Mouse (Mus musculus): ENCODE results near the gene Bpifb9a. TPM values are rescaled to one million over a fixed set of nuclear protein-coding genes. Genes with fewer than 3 reads are reported as not detected.
A peak's percentile ranks its signal among the peaks of the same experiment; 100 is the strongest.
"Not testable (repeated sequence)": the region's sequence is repeated elsewhere in the genome, so short reads cannot be mapped to it uniquely, and the experiment has no call there.

The Bpifb9a gene
- polyA plus RNA-seq (2015; fragmentation: Nextera tagmentation; extraction: Ambion mirVana): not detected in 2 replicates

- not testable (repeated sequence) for H3K9ac ChIP-seq (ENCODE audit: low read depth, low read length); H3K4me3 ChIP-seq (ENCODE audit: low read length); ATAC-seq; H3K4me1 ChIP-seq (ENCODE audit: control insufficient read depth, insufficient read depth, low read length); H3K27ac ChIP-seq (ENCODE audit: low read length); H3K27me3 ChIP-seq (replicated peaks; ENCODE audit: control insufficient read depth, insufficient read depth, low read length); H3K4me2 ChIP-seq (ENCODE audit: low read depth, low read length); H3K9me3 ChIP-seq (ENCODE audit: control insufficient read depth, low read length); H3K36me3 ChIP-seq (ENCODE audit: control insufficient read depth, insufficient read depth, low read length)
- WGBS: 78% methylated on average over 5 of the region's 5 CpGs
Measured at GRCm38 (mm10) chr2:154257554-154257953, at the start of gene Bpifb9a. Gene Bpifb9a (plus strand): TSS chr2:154257854.

GRCm38 (mm10) chr2:154209112-154209511 is 48.5 kb upstream of the Bpifb9a start:
- Histone ChIP-seq H3K9ac (ENCODE audit: low read depth, low read length) (no peak overlapping the region), H3K27ac (ENCODE audit: low read length) (no peak overlapping the region), H3K4me3 (ENCODE audit: low read length) (no peak overlapping the region), H3K27me3 (replicated peaks; ENCODE audit: control insufficient read depth, insufficient read depth, low read length) (no peaks in the 10 kb centered on the region), H3K4me2 (ENCODE audit: low read depth, low read length) (no peak overlapping the region), H3K36me3 (ENCODE audit: control insufficient read depth, insufficient read depth, low read length) (no peaks in the 10 kb centered on the region), H3K9me3 (ENCODE audit: control insufficient read depth, low read length) (no peaks in the 10 kb centered on the region), H3K4me1 (ENCODE audit: control insufficient read depth, insufficient read depth, low read length) (no peaks in the 10 kb centered on the region)
- 3% methylated on average over 3 of the region's 3 CpGs for whole genome bisulfite sequencing
- ATAC-seq: no peak

DNA sequence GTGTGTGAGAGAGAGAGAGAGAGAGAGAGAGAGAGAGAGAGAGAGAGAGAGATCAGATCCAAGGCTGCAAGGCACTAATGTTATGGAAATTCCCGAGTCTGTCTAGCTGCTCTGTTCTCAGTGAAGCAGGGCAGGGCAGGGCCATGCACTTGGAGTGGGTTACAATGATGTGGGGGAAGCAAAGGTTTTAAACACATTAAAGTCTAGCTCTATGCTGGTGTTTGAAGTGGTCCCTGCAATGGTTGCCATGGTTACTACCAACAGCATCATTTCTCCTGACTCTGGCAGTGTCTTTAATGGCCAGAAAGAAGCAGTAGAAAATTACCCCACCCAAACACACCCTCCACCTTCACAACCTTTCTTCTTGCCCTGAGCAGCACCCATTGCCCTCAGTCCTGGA is 46.5 kb upstream of the Bpifb9a start:
- no peak overlapping the region for H3K27ac ChIP-seq (ENCODE audit: low read length)
- H3K36me3 ChIP-seq (ENCODE audit: control insufficient read depth, insufficient read depth, low read length): no peaks in the 10 kb centered on the region
- 32% methylated on average over 1 of the region's 1 CpGs for WGBS
- no peaks in the 10 kb centered on the region for H3K27me3 ChIP-seq (replicated peaks; ENCODE audit: control insufficient read depth, insufficient read depth, low read length)
- no peaks in the 10 kb centered on the region for H3K9me3 ChIP-seq (ENCODE audit: control insufficient read depth, low read length)
- H3K4me3 ChIP-seq (ENCODE audit: low read length): no peak overlapping the region
- no peak overlapping the region for H3K4me2 ChIP-seq (ENCODE audit: low read depth, low read length)
- H3K4me1 ChIP-seq (ENCODE audit: control insufficient read depth, insufficient read depth, low read length): no peaks in the 10 kb centered on the region
- no peak overlapping the region for H3K9ac ChIP-seq (ENCODE audit: low read depth, low read length)
- no peak for ATAC-seq

DNA sequence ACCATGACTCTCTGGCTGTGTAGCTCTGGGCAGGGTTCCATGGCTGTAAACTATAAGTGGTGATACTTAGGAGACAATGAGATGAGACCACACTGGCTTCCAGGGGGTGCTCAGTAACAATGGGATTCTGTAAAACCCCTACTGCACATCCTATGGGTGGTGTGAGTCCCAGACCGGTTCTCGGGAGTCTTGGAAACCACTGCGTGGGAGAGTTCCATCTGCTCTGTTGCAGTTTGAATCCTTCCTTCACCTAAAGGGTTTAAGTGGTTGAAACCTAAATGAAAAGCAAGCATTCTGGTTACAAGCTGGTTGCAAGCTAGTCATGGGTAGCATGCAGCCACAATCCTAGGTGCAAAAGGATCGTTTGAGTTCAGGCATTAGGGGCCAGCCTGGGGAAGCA is 45.8 kb upstream of the Bpifb9a start:
- Histone ChIP-seq H3K27ac (ENCODE audit: low read length) (no peak overlapping the region), H3K4me2 (ENCODE audit: low read depth, low read length) (no peak overlapping the region), H3K9ac (ENCODE audit: low read depth, low read length) (no peak overlapping the region), H3K36me3 (ENCODE audit: control insufficient read depth, insufficient read depth, low read length) (no peaks in the 10 kb centered on the region), H3K27me3 (replicated peaks; ENCODE audit: control insufficient read depth, insufficient read depth, low read length) (no peaks in the 10 kb centered on the region), H3K4me3 (ENCODE audit: low read length) (no peak overlapping the region), H3K4me1 (ENCODE audit: control insufficient read depth, insufficient read depth, low read length) (no peaks in the 10 kb centered on the region), H3K9me3 (ENCODE audit: control insufficient read depth, low read length) (no peaks in the 10 kb centered on the region)
- no peak for ATAC-seq
- 80% methylated on average over 4 of the region's 4 CpGs for WGBS

GRCm38 (mm10) chr2:154215191-154215590 is 42.5 kb upstream of the Bpifb9a start:
- WGBS: 17% methylated on average over 5 of the region's 5 CpGs
- ATAC-seq: peak; percentile 46; the same call in 1 of the 2 replicates
- no peaks in the 10 kb centered on the region for H3K36me3 ChIP-seq (ENCODE audit: control insufficient read depth, insufficient read depth, low read length)

GRCm38 (mm10) chr2:154219950-154220349 is 37.7 kb upstream of the Bpifb9a start:
- Histone ChIP-seq H3K4me1 (ENCODE audit: control insufficient read depth, insufficient read depth, low read length) (peaks cover 6% of the 10 kb centered on the region), H3K27ac (ENCODE audit: low read length) (no peak overlapping the region), H3K9me3 (ENCODE audit: control insufficient read depth, low read length) (no peaks in the 10 kb centered on the region), H3K9ac (ENCODE audit: low read depth, low read length) (no peak overlapping the region), H3K27me3 (replicated peaks; ENCODE audit: control insufficient read depth, insufficient read depth, low read length) (no peaks in the 10 kb centered on the region), H3K36me3 (ENCODE audit: control insufficient read depth, insufficient read depth, low read length) (no peaks in the 10 kb centered on the region), H3K4me2 (ENCODE audit: low read depth, low read length) (no peak overlapping the region), H3K4me3 (ENCODE audit: low read length) (no peak overlapping the region)
- WGBS: 70% methylated on average over 5 of the region's 5 CpGs
- no peak for ATAC-seq

More at GRCm38 (mm10) chr2:154215191-154215590, 42.5 kb upstream of the Bpifb9a start:
- no peaks in the 10 kb centered on the region for H3K4me1 ChIP-seq (ENCODE audit: control insufficient read depth, insufficient read depth, low read length)
- no peaks in the 10 kb centered on the region for H3K27me3 ChIP-seq (replicated peaks; ENCODE audit: control insufficient read depth, insufficient read depth, low read length)
- no peak overlapping the region for H3K4me3 ChIP-seq (ENCODE audit: low read length)
- H3K9me3 ChIP-seq (ENCODE audit: control insufficient read depth, low read length): no peaks in the 10 kb centered on the region
- no peak overlapping the region for H3K4me2 ChIP-seq (ENCODE audit: low read depth, low read length)
- H3K27ac ChIP-seq (ENCODE audit: low read length): no peak overlapping the region
- no peak overlapping the region for H3K9ac ChIP-seq (ENCODE audit: low read depth, low read length)

- Histone ChIP-seq H3K36me3 (ENCODE audit: control insufficient read depth, insufficient read depth, low read length) (no peaks in the 10 kb centered on the region), H3K27me3 (replicated peaks; ENCODE audit: control insufficient read depth, insufficient read depth, low read length) (no peaks in the 10 kb centered on the region), H3K4me3 (ENCODE audit: low read length) (no peak within 1 kb of the TSS), H3K27ac (ENCODE audit: low read length) (no peak within 1 kb of the TSS), H3K4me2 (ENCODE audit: low read depth, low read length) (no peak within 1 kb of the TSS), H3K4me1 (ENCODE audit: control insufficient read depth, insufficient read depth, low read length) (peaks cover 6% of the 10 kb centered on the region), H3K9me3 (ENCODE audit: control insufficient read depth, low read length) (no peaks in the 10 kb centered on the region), H3K9ac (ENCODE audit: low read depth, low read length) (no peak within 1 kb of the TSS; the same call in 1 of the 2 replicates)
- whole genome bisulfite sequencing: 5% methylated on average over 14 of the region's 14 CpGs
- ATAC-seq: 0 out of 2 replicates have a peak, but pooled peaks have one; percentile 40
Measured at GRCm38 (mm10) chr2:154223265-154223916, 34.3 kb upstream of the Bpifb9a start, which contains the start of gene Bpifb5. Gene Bpifb5 (plus strand): TSS chr2:154223742.

DNA sequence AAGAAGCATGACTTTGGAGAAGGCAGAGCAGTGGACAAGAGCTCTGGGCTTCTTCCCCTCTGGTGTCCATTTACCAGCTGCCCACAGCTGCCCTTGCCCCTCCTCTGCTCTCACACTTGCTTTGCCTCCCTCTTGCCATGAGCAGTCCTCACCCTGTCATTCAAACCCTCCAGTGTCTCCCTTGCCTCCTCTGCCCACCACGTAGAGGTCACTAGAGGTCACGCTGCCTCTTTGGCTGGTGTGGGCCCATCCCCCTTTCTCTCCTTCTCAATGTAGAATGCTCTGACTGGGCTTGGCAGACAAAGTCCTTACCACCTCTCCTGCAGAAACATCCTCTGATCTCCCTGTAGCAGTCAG is 33.8 kb upstream of the Bpifb9a start:
- Histone ChIP-seq H3K4me3 (ENCODE audit: low read length) (no peak overlapping the region), H3K27ac (ENCODE audit: low read length) (no peak overlapping the region), H3K36me3 (ENCODE audit: control insufficient read depth, insufficient read depth, low read length) (no peaks in the 10 kb centered on the region), H3K9me3 (ENCODE audit: control insufficient read depth, low read length) (no peaks in the 10 kb centered on the region), H3K27me3 (replicated peaks; ENCODE audit: control insufficient read depth, insufficient read depth, low read length) (no peaks in the 10 kb centered on the region), H3K9ac (ENCODE audit: low read depth, low read length) (no peak overlapping the region), H3K4me2 (ENCODE audit: low read depth, low read length) (no peak overlapping the region), H3K4me1 (ENCODE audit: control insufficient read depth, insufficient read depth, low read length) (peaks cover 6% of the 10 kb centered on the region)
- no peak for ATAC-seq
- WGBS: 29% methylated on average over 2 of the region's 2 CpGs

- H3K4me2 ChIP-seq (ENCODE audit: low read depth, low read length): no peak overlapping the region
- H3K9ac ChIP-seq (ENCODE audit: low read depth, low read length): no peak overlapping the region
- H3K9me3 ChIP-seq (ENCODE audit: control insufficient read depth, low read length): no peaks in the 10 kb centered on the region
- no peak overlapping the region for H3K27ac ChIP-seq (ENCODE audit: low read length)
- H3K36me3 ChIP-seq (ENCODE audit: control insufficient read depth, insufficient read depth, low read length): no peaks in the 10 kb centered on the region
- peaks cover 6% of the 10 kb centered on the region for H3K4me1 ChIP-seq (ENCODE audit: control insufficient read depth, insufficient read depth, low read length)
- 68% methylated on average over 4 of the region's 4 CpGs for WGBS
- no peaks in the 10 kb centered on the region for H3K27me3 ChIP-seq (replicated peaks; ENCODE audit: control insufficient read depth, insufficient read depth, low read length)
- H3K4me3 ChIP-seq (ENCODE audit: low read length): no peak overlapping the region
- no peak for ATAC-seq
Measured at GRCm38 (mm10) chr2:154226991-154227390, 30.7 kb upstream of the Bpifb9a start.

GRCm38 (mm10) chr2:154227830-154228229 is 29.8 kb upstream of the Bpifb9a start:
- H3K36me3 ChIP-seq (ENCODE audit: control insufficient read depth, insufficient read depth, low read length): no peaks in the 10 kb centered on the region
- no peaks in the 10 kb centered on the region for H3K9me3 ChIP-seq (ENCODE audit: control insufficient read depth, low read length)
- H3K9ac ChIP-seq (ENCODE audit: low read depth, low read length): no peak overlapping the region
- no peaks in the 10 kb centered on the region for H3K27me3 ChIP-seq (replicated peaks; ENCODE audit: control insufficient read depth, insufficient read depth, low read length)
- no peak overlapping the region for H3K27ac ChIP-seq (ENCODE audit: low read length)
- WGBS: 85% methylated on average over 5 of the region's 5 CpGs
- no peak for ATAC-seq
- H3K4me1 ChIP-seq (ENCODE audit: control insufficient read depth, insufficient read depth, low read length): peaks cover 6% of the 10 kb centered on the region
- no peak overlapping the region for H3K4me2 ChIP-seq (ENCODE audit: low read depth, low read length)
- no peak overlapping the region for H3K4me3 ChIP-seq (ENCODE audit: low read length)
